Mouse (Mus musculus) left cerebral cortex, adult 9 months (tissue): Measurements from ENCODE around the gene Irak3.

Source experiments
- DNase-seq, 2 experiments: peaks; one replicate each; pipeline ENCODE4 v3.0.0; 2022; ENCODE audit warnings: low spot score in 2 of 2

Irak3 gene

GRCm38 (mm10) chr10:120095716-120096115, 106.2 kb downstream of the Irak3 start:
- no peak for DNase-seq

- no peak for DNase-seq
Measured at GRCm38 (mm10) chr10:120095136-120095535, 106.8 kb downstream of the Irak3 start.

GRCm38 (mm10) chr10:120092548-120092947, 109.4 kb downstream of the Irak3 start:
- DNase-seq: no peak
